Mouse (Mus musculus): ENCODE measurements around the gene Ss18l2. TPM values are rescaled to one million over a fixed set of nuclear protein-coding genes. Genes with fewer than 3 reads are reported as not detected.

The Ss18l2 gene
- total RNA-seq (2023): 16.7 TPM

DNA sequence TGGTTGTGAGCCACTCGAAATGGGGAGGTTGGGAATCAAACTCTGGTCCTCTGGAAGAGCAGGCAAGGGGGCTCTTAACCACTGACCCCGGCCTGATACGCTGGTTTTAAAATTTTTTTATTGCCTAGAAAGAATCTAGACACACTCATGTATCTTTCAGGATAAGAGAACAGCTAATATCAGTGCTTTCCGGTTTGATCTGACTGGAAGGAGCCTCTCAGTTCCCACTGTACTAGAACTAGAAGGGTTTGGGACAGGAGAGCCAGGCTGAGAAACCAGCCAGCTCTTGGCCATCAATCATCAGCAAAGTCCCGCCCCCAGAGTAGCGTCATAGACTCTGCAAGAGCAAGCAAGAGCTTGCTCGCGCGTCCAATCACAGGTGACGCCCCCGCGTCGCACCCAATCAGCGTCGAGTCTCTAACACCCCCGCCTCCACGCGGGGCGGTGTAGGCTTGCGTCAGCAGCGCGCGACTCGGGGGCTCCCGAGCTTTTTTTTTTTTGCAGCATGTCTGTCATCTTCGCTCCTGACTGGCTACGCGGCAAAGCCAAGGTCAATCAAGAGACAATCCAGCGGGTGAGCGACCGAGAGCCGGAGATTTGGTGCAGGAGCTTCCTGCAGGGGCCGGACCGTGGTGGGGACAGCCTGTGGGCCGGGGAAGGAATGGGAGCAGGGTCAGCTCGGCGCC, at the start of gene Ss18l2:
Ss18l2 (plus strand) TSS at position 432 of the 686 bp plus-strand sequence.

GRCm38 (mm10) chr9:121704646-121705625, 5.2 kb upstream of the Ss18l2 start, which contains the start of gene Sec22c:
Sec22c (minus strand) TSS chr9:121705490.

GRCm38 (mm10) chr9:121718792-121719318, 8.7 kb downstream of the Ss18l2 start, which contains the start of gene Nktr:
Nktr (plus strand) TSS chr9:121719169.

GRCm38 (mm10) chr9:121759091-121760081, 49.3 kb downstream of the Ss18l2 start, which contains the start of gene Zfp651:
Zfp651 (plus strand) TSS chr9:121759330.

Other genes with a start within 250 kb of the Ss18l2 start
- gene Cck, start 214.6 kb upstream of the Ss18l2 start, total RNA-seq (2023): not detected
- gene Lyzl4, start 68.2 kb upstream of the Ss18l2 start, total RNA-seq (2023): not detected
- 75.8 TPM for gene Vipr1, start 67.6 kb upstream of the Ss18l2 start, total RNA-seq (2023)
- gene Sec22c, start 4.8 kb upstream of the Ss18l2 start, total RNA-seq (2023): 35.3 TPM
- gene Nktr, start 8.8 kb downstream of the Ss18l2 start, total RNA-seq (2023): 218 TPM
- gene Zfp651, start 49.0 kb downstream of the Ss18l2 start, total RNA-seq (2023): 0.95 TPM
- gene Klhl40, start 67.3 kb downstream of the Ss18l2 start, total RNA-seq (2023): not detected
- not detected for gene Hhatl, start 82.2 kb downstream of the Ss18l2 start, total RNA-seq (2023)
- gene Ccdc13, start 129.1 kb downstream of the Ss18l2 start, total RNA-seq (2023): not detected
- 20.5 TPM for gene Higd1a, start 148.0 kb downstream of the Ss18l2 start, total RNA-seq (2023)
- 3.9 TPM for gene Ackr2, start 188.0 kb downstream of the Ss18l2 start, total RNA-seq (2023)
- gene Cyp8b1, start 206.0 kb downstream of the Ss18l2 start, total RNA-seq (2023): not detected
- 0.18 TPM for gene Fam198a, start 240.7 kb downstream of the Ss18l2 start, total RNA-seq (2023)